Mouse (Mus musculus) G1E (cell line): ENCODE results near the gene Rnf220. TPM values are rescaled to one million over a fixed set of nuclear protein-coding genes. Genes with fewer than 3 reads are reported as not detected.
"Not testable (repeated sequence)": the region's sequence is repeated elsewhere in the genome, so short reads cannot be mapped to it uniquely, and the experiment has no call there.

Experiments used
- ATAC-seq: 2 replicates; pipeline ENCODE4 v1.8.0; 2016; ENCODE audit warnings: mild to moderate bottlenecking; ENCODE audit not compliant: insufficient number of reproducible peaks, poor library complexity, low FRiP score, severe bottlenecking; ENCODE audit errors: extremely low read depth
- DNase-seq: peaks from one replicate; pipeline ENCODE4 v3.0.0; 2012; ENCODE audit warnings: low spot score
- H3K27me3 ChIP-seq: 2 replicates; pipeline ENCODE4 v1.6.1; 2012; ENCODE audit warnings: mild to moderate bottlenecking, low read length, inconsistent platforms; ENCODE audit not compliant: insufficient read depth
- H3K36me3 ChIP-seq: replicated peaks from 2 replicates; pipeline ENCODE3; 2012; ENCODE audit warnings: mild to moderate bottlenecking, inconsistent platforms
- H3K4me1 ChIP-seq: 2 replicates; pipeline ENCODE4 v1.6.1; 2012; ENCODE audit warnings: low read depth, low read length, inconsistent platforms, mixed read lengths; ENCODE audit not compliant: insufficient read depth
- H3K4me3 ChIP-seq: 2 replicates; pipeline ENCODE4 v1.5.1; 2012; ENCODE audit warnings: low read depth, mild to moderate bottlenecking, inconsistent platforms, low read length, moderate library complexity, mixed read lengths
- H3K9me3 ChIP-seq: replicated peaks from 2 replicates; pipeline ENCODE4 v1.6.1; 2012; ENCODE audit warnings: inconsistent platforms
- CTCF ChIP-seq: IDR thresholded peaks from 2 replicates; pipeline ENCODE4 v1.5.1; 2012; ENCODE audit warnings: low read depth, low read length, inconsistent platforms, mixed read lengths
- GATA1 ChIP-seq: IDR thresholded peaks from 2 replicates; pipeline ENCODE4 v1.6.1; 2012; ENCODE audit warnings: borderline replicate concordance, low read length, inconsistent platforms, mixed read lengths
- GATA2 ChIP-seq: IDR thresholded peaks from 2 replicates; pipeline ENCODE4 v1.6.1; 2012; ENCODE audit warnings: low read depth, low read length, inconsistent platforms, borderline replicate concordance
- POLR2AphosphoS5 ChIP-seq: IDR thresholded peaks from 2 replicates; pipeline ENCODE4 v1.6.1; 2012; ENCODE audit warnings: low read depth, low read length, inconsistent platforms; ENCODE audit not compliant: insufficient replicate concordance
- TAL1 ChIP-seq: conservative IDR thresholded peaks from 2 replicates; pipeline ENCODE4 v1.6.1; 2012; ENCODE audit warnings: low read depth, low read length, inconsistent platforms, mixed read lengths
- polyA plus RNA-seq: library from polyadenylated mRNA; stranded (reverse); fragments of >175 nt; gene quantifications from 2 replicates; pipeline ENCODE4 v1.2.3, GENCODE M21; 2012
- total RNA-seq, 2 experiments: library from RNA; stranded (forward) in 1 of 2; stranded (reverse) in 1 of 2; fragments of 200-1000 nt in 1 of 2; fragments of >200 nt in 1 of 2; fragmentation: Nextera tagmentation in 1 of 2; gene quantifications; 2 replicates each; pipeline ENCODE4 v1.2.3; 2014 to 2017

The Rnf220 gene
- total and polyA plus RNA-seq, 3 experiments: 87.7 to 113 (median 88.7) TPM

DNA sequence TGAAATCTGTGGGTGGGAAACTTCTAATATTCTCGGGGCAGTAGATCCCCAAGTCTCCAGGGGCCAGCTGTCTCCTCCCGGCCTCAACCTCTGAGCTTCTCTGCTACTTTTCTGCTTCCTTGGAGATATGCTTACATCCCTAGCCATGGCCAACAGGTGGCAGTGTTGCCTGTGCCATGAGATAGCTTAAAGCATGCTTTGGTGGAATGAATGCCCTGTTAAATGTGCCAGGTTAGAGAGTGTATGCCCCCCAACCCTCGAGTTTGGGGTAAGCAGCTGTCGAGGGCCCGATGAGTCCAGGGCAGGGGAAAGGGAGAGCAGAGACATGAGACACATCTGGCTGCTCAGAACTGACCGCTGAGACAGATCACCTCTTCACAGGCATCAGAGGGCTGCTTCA lies 226.6 kb downstream of the Rnf220 start:
- DNase-seq (peak; percentile 56), ATAC-seq (peak; percentile 35; the same call in 1 of the 2 replicates)
- H3K9me3 ChIP-seq: peaks cover 8% of the 10 kb centered on the region
- H3K4me1 ChIP-seq: peaks cover 5% of the 10 kb centered on the region; the same call in 1 of the 2 replicates
- H3K36me3 ChIP-seq: peaks cover 50% of the 10 kb centered on the region
- TF ChIP-seq POLR2AphosphoS5 (no peak), CTCF (peak; percentile 89)
- peaks cover 9% of the 10 kb centered on the region; the same call in 1 of the 2 replicates for H3K27me3 ChIP-seq
- H3K4me3 ChIP-seq: no peak overlapping the region

GRCm38 (mm10) chr4:117267831-117268437 lies 228.9 kb downstream of the Rnf220 start:
- DNase-seq (no peak), ATAC-seq (no peak)
- Histone ChIP-seq H3K9me3 (no peaks in the 10 kb centered on the region), H3K4me1 (peaks cover 3% of the 10 kb centered on the region; the same call in 1 of the 2 replicates), H3K4me3 (no peak overlapping the region), H3K27me3 (peaks cover 9% of the 10 kb centered on the region; the same call in 1 of the 2 replicates), H3K36me3 (peaks cover 27% of the 10 kb centered on the region)
- TF ChIP-seq GATA1 (no peak), TAL1 (no peak), POLR2AphosphoS5 (no peak), CTCF (no peak), GATA2 (no peak)

DNA sequence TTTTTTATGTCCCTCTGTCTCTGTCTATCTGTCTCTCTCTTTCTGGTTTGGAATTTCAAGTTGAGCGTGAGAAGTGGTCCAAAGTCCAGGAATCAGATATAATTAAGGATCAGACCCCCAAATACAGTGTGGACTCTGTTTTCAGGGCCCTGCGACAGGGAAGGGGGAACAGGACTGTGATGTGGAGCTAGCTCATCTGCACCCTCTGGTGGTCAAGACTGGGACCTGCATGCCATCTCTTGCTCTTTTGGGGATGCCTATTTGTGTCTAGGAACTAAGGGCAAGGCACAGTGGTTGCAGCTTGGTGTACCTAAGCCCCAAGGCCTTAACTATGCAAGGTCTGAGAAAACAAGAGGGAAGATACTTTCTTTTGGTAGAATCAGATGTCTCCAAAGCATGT lies 229.6 kb downstream of the Rnf220 start:
- TF ChIP-seq CTCF: peak; percentile 99
- no peak for TF ChIP-seq TAL1
- TF ChIP-seq GATA2: no peak
- ATAC-seq: no peak; the same call in 1 of the 2 replicates
- H3K36me3 ChIP-seq: peaks cover 20% of the 10 kb centered on the region
- DNase-seq: peak; percentile 42
- peaks cover 3% of the 10 kb centered on the region for H3K4me1 ChIP-seq
- H3K4me3 ChIP-seq: no peak overlapping the region
- H3K27me3 ChIP-seq: peaks cover 9% of the 10 kb centered on the region; the same call in 1 of the 2 replicates
- H3K9me3 ChIP-seq: no peaks in the 10 kb centered on the region

DNA sequence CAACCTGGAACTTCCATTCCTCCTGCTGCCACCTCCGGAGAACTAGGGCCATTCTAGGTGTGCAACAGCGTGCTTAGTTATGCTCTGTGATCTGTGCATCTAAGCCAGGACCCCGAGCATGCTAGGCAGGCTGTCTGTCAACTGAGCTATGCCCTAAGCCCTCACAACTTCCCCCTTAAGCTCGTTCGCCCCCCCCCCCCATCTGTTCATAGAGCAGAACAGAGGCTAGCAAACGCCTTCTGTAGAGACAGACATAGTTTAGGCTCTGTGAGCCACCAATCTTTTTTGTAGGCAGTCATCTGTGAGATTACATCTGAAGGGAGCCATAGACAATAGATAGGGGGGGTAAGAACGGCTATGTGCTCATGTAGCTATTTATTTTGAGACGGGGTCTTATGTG lies 233.9 kb downstream of the Rnf220 start:
- Histone ChIP-seq H3K9me3 (no peaks in the 10 kb centered on the region), H3K27me3 (peaks cover 9% of the 10 kb centered on the region), H3K36me3 (no peaks in the 10 kb centered on the region), H3K4me3 (no peak overlapping the region), H3K4me1 (peaks cover 5% of the 10 kb centered on the region)
- no peak for DNase-seq
- no peak for TF ChIP-seq POLR2AphosphoS5
- TF ChIP-seq TAL1: no peak
- TF ChIP-seq GATA2: no peak
- no peak for TF ChIP-seq CTCF
- TF ChIP-seq GATA1: no peak
- no peak for ATAC-seq

- no peak for TF ChIP-seq GATA1
- TF ChIP-seq TAL1: no peak
- TF ChIP-seq POLR2AphosphoS5: no peak
- no peak for TF ChIP-seq GATA2
- TF ChIP-seq CTCF: no peak
- Histone ChIP-seq H3K4me3 (no peak overlapping the region), H3K27me3 (peaks cover 9% of the 10 kb centered on the region), H3K36me3 (no peaks in the 10 kb centered on the region), H3K4me1 (peaks cover 5% of the 10 kb centered on the region), H3K9me3 (no peaks in the 10 kb centered on the region)
- DNase-seq (no peak), ATAC-seq (no peak)
Observed at GRCm38 (mm10) chr4:117262101-117262913, 234.5 kb downstream of the Rnf220 start.

DNA sequence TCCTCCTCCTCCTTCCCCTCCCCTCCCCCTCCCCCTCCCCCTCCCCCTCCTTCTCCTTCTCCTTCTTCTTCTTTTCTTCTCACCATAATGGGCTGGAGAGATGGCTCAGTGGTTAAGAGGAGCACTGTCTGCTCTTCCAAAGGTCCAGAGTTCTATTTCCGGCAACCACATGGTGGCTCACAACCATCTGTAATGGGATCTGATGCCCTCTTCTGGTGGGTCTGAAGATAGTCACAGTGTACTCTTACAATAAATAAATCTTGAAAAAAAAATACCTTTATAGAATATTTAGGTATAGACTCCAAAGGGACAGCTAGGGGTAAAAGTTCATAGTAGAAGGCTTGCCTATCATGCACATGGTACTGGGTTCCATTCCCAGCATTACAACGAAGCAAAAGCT lies 235.6 kb downstream of the Rnf220 start:
- DNase-seq: no peak
- Histone ChIP-seq H3K36me3 (no peaks in the 10 kb centered on the region), H3K4me1 (peaks cover 5% of the 10 kb centered on the region), H3K27me3 (peaks cover 10% of the 10 kb centered on the region), H3K4me3 (no peak overlapping the region), H3K9me3 (no peaks in the 10 kb centered on the region)
- no peak for ATAC-seq
- no peak for TF ChIP-seq CTCF
- no peak for TF ChIP-seq POLR2AphosphoS5
- no peak for TF ChIP-seq GATA2
- no peak for TF ChIP-seq GATA1
- no peak for TF ChIP-seq TAL1

DNA sequence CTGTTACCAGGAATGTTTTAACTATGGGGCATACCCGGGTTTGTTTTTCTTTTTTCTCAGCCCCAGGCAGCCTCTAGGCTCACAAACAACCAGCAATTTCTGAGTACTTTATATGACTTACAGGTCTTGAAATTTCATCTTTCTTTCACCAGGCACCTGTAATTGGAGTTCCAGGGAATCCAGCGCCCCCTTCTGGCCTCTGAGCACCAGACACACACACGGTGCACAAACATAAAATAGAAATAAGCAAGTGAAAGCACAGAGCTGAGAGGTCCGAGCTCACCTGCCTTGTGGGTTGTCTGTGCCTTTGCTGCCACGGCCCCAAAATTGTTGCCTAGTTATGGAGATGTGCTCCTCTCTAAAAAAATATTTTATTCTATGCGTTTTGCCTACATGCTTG lies 236.9 kb downstream of the Rnf220 start:
- not testable (repeated sequence) for H3K4me1 ChIP-seq, H3K36me3 ChIP-seq, DNase-seq, ATAC-seq, H3K9me3 ChIP-seq, H3K4me3 ChIP-seq
- H3K27me3 ChIP-seq: peaks cover 15% of the 10 kb centered on the region
